Mouse (Mus musculus) heart, postnatal 14 days (tissue): ENCODE measurements around the gene 3110082I17Rik. TPM values are rescaled to one million over a fixed set of nuclear protein-coding genes. Genes with fewer than 3 reads are reported as not detected.
"Not testable (repeated sequence)": the region's sequence is repeated elsewhere in the genome, so short reads cannot be mapped to it uniquely, and the experiment has no call there.

Experiments used
- DNase-seq, 2 experiments: peaks; one replicate each; pipeline ENCODE4 v3.0.0; 2021 to 2022
- intact Hi-C: fragments of 180-260 bp; cut with DNase I; formaldehyde crosslinking; loops from one replicate; pipeline ENCODE4 v1.15.1; 2025
- total RNA-seq, 2 experiments: library from RNA; stranded (reverse); gene quantifications; 2 replicates each; pipeline ENCODE4 v1.2.3; 2021

The 3110082I17Rik gene
- total RNA-seq, 2 experiments from 2014 or later: 4.7 to 5.3 TPM

DNA sequence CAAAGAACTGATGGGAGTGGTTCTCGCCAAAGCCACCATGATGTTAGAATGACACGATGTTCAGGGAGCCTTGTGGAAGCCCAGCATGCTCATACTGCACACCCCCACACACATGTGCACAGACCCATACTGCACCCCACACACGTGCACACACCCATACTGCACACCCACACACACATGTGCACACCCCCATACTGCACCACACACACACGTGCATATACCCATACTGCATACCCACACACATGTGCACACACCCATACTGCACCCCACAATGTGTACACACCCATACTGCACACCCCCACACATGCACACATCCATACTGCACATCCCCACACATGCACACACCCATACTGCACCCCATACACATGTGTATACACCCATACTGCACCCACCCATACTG, 124.7 kb downstream of the 3110082I17Rik start:
- no peak for DNase-seq
- intact Hi-C loops: no loop called here

- DNase-seq, intact Hi-C loops: not testable (repeated sequence)
Measured at GRCm38 (mm10) chr5:139334394-139334793, 125.9 kb downstream of the 3110082I17Rik start.

DNA sequence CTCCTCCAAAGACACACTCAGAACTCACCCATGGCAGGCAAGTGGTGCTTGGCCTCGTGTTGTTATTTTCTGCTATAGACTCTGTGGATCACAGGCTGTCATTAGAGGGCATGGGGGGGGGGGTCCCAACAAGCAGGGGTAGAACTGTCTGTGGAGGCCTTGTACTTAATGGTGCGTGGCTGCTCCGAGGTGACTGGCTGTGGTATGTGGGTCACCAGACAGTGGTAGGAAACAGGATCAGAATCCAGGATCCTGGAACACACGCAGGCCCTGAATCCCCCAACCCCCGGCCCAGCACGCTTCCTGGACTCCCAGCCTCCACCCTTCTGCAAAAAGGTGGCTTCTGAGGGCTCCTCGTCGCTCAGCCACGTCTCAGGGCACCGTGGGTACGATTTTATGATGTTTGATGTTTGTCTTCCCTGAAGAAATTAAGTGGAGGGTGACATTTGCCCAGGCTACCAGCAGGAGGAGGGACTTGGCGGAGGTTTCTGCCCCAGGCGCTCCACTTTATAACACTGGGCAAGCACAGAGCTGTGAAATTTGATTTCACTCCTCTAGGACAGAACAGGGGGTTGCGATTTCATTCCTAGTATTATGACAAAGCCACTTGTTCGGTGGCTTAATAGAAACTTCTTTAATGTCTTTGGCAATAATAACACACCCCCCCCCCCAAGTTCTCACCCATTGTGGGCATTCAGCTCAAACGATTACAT, 126.9 kb downstream of the 3110082I17Rik start:
- DNase-seq: no peak
- intact Hi-C loops: no loop called here

DNA sequence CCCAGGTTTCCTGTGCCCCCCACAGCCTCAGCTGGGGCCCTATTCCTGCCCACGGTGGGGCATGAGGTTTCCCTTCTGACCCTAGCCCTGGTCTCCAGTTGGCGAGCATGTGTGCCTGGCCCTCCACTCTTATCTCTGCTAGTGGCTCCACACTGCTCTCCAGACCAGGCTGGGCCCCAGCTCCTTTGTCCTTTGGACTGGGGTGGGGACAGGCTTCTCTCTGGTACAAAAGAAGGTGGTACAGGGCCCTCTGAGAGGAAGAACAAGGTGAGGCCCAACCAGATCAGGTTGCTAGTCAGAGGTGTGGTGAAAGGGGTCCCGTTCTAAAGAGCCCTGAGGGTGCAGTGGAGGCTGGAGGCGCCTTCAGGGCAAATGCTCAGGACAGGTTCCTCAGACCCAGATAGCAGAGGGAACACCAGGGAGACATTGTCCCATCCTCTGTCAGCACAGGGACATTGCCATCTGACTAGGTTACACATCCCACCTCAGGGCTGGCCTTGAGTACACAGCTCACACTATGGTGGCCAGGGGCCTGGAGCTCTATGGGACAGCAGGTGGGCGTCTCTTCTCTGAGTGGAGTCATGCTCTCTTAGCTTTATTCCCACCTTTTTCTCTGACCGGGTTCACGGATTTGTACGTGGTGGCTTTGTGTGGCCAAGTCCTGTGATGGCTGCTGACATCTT, 127.6 kb downstream of the 3110082I17Rik start:
- intact Hi-C loops: loop anchor here (1.0 kb wide), 1 partner anchor 23 kb away; no protein-coding TSS in a partner anchor
- no peak for DNase-seq

- peak; percentile 81 to 90 for DNase-seq
Measured at GRCm38 (mm10) chr5:139331742-139332141, 128.6 kb downstream of the 3110082I17Rik start.

DNA sequence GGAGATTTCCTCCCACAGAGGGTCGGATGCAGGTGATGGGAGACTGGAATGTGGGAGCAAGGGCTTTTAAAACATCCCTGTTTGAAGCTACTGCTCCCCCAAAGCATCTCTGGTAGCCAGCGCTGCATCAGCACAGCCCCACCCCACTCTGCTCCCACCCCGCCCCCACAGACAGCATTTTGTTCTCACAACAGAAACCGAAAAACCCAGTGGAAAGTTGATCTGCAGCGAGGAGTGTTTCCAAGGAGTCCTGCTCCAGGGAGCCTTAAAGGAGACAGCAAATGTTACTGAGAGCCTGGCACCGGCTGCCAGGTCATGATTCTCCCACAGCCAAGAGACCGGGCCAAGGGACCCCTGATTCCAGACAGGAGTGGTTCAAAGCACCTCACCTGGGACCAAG, 129.6 kb downstream of the 3110082I17Rik start:
- intact Hi-C loops: no loop called here
- DNase-seq: no peak

More at GRCm38 (mm10) chr5:139331742-139332141, 128.6 kb downstream of the 3110082I17Rik start:
- intact Hi-C loops: loop anchor here (1.0 kb wide), 1 partner anchor 24 kb away; no protein-coding TSS in a partner anchor

DNA sequence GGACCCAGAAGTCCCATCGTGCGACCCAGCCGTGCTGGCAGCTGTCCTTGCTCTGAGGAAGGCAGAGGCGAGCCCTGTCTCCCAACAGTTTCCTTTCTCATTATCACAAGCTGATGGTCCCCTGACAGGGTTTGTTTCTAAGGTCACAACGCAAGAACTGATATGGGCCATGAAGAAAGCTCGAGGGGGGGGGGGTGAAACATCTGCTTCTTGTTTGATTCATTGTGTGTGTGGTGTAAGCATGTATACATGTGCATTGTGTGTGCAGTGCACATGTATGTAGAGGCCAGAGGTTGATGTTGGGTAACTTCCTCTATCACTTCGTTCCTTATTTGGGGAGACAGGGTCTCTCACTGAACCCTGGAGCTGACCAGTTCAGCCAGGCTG, 132.7 kb downstream of the 3110082I17Rik start:
- intact Hi-C loops: no loop called here
- no peak for DNase-seq

GRCm38 (mm10) chr5:139326986-139327633, 133.2 kb downstream of the 3110082I17Rik start:
- intact Hi-C loops: no loop called here
- no peak for DNase-seq

GRCm38 (mm10) chr5:139326111-139326696, 134.1 kb downstream of the 3110082I17Rik start:
- no peak for DNase-seq
- intact Hi-C loops: no loop called here

- peak; percentile 71 to 75 for DNase-seq
- intact Hi-C loops: loop anchor here (2.0 kb wide), 1 partner anchor 41 kb away; no protein-coding TSS in a partner anchor
Measured at GRCm38 (mm10) chr5:139325395-139325966, 134.8 kb downstream of the 3110082I17Rik start, which contains the start of gene Adap1. Adap1 (minus strand) TSS chr5:139325622.

DNA sequence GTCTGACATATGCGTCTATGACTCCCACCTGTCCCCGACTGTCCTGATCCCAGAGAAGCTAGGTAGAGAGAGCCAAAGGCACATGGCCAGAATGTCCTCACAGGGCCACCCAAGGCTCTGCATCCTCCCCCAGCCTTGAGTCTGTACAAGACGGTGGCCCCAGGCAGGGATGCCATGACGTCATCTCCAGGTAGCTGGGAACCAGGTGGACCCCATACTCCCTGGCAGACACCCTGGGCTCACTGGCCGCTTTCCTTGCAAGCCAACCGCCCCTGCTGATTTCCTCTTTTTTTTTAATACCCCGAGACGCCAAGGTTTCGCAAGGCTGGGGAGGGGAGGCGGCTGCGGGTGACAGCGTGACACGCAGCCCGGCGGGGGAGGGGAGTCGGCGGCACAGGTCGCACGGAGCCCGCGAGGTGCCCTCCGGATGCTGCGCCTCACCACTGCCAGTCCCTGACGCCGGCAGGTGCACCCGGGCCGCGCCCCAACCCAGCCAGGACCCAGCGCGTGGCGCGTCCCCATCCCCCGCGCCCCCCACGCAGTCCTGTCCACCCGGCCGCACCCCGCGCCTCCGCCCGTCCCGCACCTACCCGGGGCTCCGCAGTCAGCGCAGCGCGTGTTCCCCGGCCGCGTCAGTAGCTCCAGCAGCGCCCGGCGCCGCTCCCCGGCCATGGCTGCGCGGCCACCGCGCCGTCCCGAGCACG, 135.5 kb downstream of the 3110082I17Rik start:
- peak in 1 of 2 experiments; percentile 34 for DNase-seq
- intact Hi-C loops: loop anchor here (2.0 kb wide), 1 partner anchor 40 kb away; no protein-coding TSS in a partner anchor

GRCm38 (mm10) chr5:139324045-139324491, 136.3 kb downstream of the 3110082I17Rik start:
- no peak for DNase-seq
- intact Hi-C loops: loop anchor here (2.0 kb wide), 1 partner anchor 39 kb away; no protein-coding TSS in a partner anchor

DNA sequence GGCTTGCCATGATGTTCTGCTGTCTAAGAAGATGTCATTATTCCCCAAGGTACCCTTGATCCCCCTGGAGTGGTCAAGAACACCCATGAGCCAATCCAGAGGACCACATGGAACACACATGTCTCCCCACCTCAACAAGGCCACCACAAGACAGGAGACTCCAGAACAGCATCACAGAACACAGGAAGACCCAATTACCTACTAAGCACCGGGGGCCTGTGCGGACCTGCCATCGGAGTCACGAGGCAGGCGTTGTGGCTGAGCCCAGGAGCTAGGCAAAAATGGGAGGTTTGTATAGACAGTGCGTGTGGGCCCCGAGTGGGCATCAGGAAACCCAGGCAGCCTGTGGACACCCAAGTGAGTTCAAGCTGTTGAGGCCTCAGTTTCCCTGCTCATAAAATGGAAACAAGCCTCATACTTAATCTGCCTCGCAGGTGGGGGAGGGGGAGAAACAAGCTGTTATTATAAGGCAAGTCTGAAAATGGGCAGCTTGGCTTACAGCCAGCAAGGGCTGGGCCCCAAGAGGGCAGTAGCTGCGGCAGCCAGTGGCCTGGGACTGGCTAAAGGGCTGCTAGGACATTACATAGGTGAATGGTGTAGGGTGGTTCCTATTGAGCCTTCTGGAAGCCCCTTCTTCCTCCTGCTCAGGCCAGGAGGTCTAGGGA, 136.9 kb downstream of the 3110082I17Rik start:
- intact Hi-C loops: no loop called here
- DNase-seq: no peak

GRCm38 (mm10) chr5:139321331-139321730, 139.0 kb downstream of the 3110082I17Rik start:
- DNase-seq: no peak
- intact Hi-C loops: no loop called here

- intact Hi-C loops: no loop called here
- DNase-seq: no peak
Measured at GRCm38 (mm10) chr5:139320424-139320823, 139.9 kb downstream of the 3110082I17Rik start.

- no peak for DNase-seq
- intact Hi-C loops: no loop called here
Measured at GRCm38 (mm10) chr5:139317751-139318504, 142.4 kb downstream of the 3110082I17Rik start.

GRCm38 (mm10) chr5:139316982-139317675, 143.2 kb downstream of the 3110082I17Rik start:
- DNase-seq: no peak
- intact Hi-C loops: no loop called here
